Mouse (Mus musculus): ENCODE measurements around the gene Cd27.

DNA sequence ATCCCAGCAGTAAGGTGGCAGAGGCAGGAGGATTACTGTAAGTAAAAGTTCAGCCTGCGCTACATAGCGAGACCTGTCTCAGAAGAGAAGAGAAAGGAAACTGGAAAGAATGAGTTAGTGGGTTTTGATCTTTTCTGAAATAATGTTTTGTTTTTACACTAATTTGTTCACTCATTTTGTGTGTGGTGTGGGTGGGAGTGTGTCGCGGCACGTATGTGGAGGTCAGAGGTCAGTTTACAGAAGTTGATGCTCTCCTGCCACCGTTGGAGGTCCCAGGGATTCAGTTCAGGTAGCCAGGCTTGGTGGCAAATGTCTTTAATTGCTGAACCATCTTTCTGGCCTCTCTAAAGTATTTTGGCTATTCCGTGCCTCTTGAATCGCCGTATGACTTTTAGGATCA is 27.4 kb upstream of the Cd27 start:
- TF ChIP-seq CTCF (IDR thresholded peaks at IDR 0.05; ENCODE audit: low read depth, low read length) (no peak), GATA1 (IDR thresholded peaks at IDR 0.05; ENCODE audit: borderline replicate concordance, low read length) (no peak), TAL1 (conservative IDR thresholded peaks at IDR 0.05; ENCODE audit: low read depth, low read length) (no peak), GATA2 (IDR thresholded peaks at IDR 0.05; ENCODE audit: borderline replicate concordance, low read depth, low read length) (no peak)

Measured in G1E (cell line).